Mouse (Mus musculus) olfactory bulb, adult 2 months (tissue): ENCODE measurements around the gene Dcdc2b. TPM values are rescaled to one million over a fixed set of nuclear protein-coding genes. Genes with fewer than 3 reads are reported as not detected.

ENCODE experiments used
- H3K27ac ChIP-seq: fragments of 200-500 bp; 2 replicates; pipeline ENCODE4 v1.5.1; 2012; ENCODE audit warnings: low read depth, low read length; ENCODE audit not compliant: insufficient read depth
- H3K4me1 ChIP-seq: fragments of 200-500 bp; 2 replicates; pipeline ENCODE4 v1.6.1; 2012; ENCODE audit warnings: low read length; ENCODE audit not compliant: control insufficient read depth, insufficient read depth
- H3K4me3 ChIP-seq: fragments of 200-500 bp; 2 replicates; pipeline ENCODE4 v1.5.1; 2012; ENCODE audit warnings: mild to moderate bottlenecking, low read depth, low read length, moderate library complexity; ENCODE audit not compliant: insufficient read depth
- CTCF ChIP-seq: fragments of 200-500 bp; IDR thresholded peaks from 2 replicates; pipeline ENCODE4 v1.5.1; 2012; ENCODE audit warnings: low read depth, mild to moderate bottlenecking, low read length, moderate library complexity; ENCODE audit not compliant: insufficient read depth
- POLR2A ChIP-seq: fragments of 200-500 bp; IDR thresholded peaks from 2 replicates; pipeline ENCODE4 v1.6.1; 2012; ENCODE audit warnings: mild to moderate bottlenecking, low read depth, low read length, moderate library complexity; ENCODE audit not compliant: insufficient read depth
- WGBS: fragments of 180-500 bp; shearing (Covaris S2); methylation state at CpG from one replicate; pipeline ENCODE4 v1.1.7; 2018; 5-methylcytosine and 5-hydroxymethylcytosine counted together
- polyA plus RNA-seq: library from polyadenylated mRNA; stranded (reverse); fragments of >200 nt; gene quantifications from 2 replicates; pipeline ENCODE4 v1.2.4, GENCODE M21; 2012; ENCODE audit warnings: low replicate concordance; ENCODE audit not compliant: missing spikeins, insufficient read depth, insufficient read length

Dcdc2b gene
- polyA plus RNA-seq, 1 experiment, result not detected

- no peak for TF ChIP-seq CTCF
- TF ChIP-seq POLR2A, result no peak
- Histone ChIP-seq H3K4me3 (no peak overlapping the region), H3K4me1 (no peaks in the 10 kb centered on the region), H3K27ac (no peak overlapping the region)
- WGBS, result 85% methylated on average over 8 of the region's 8 CpGs
Observed at GRCm38 (mm10) chr4:129563718-129564117, 50.3 kb downstream of the Dcdc2b start.

GRCm38 (mm10) chr4:129561184-129561583, 52.9 kb downstream of the Dcdc2b start:
- 94% methylated on average over 5 of the region's 5 CpGs for WGBS
- Histone ChIP-seq H3K27ac (no peak overlapping the region), H3K4me3 (no peak overlapping the region), H3K4me1 (peaks cover 3% of the 10 kb centered on the region; the same call in 1 of the 2 replicates)
- TF ChIP-seq CTCF (no peak), POLR2A (no peak)

Other genes with a start within 250 kb of the Dcdc2b start
- not detected in 2 replicates for gene Zbtb8a, start 236.1 kb downstream of the Dcdc2b start, polyA plus RNA-seq
- not detected in 2 replicates for gene Zbtb8b, start 173.4 kb downstream of the Dcdc2b start, polyA plus RNA-seq
- gene Bsdc1, start 152.7 kb downstream of the Dcdc2b start, polyA plus RNA-seq, result not detected in 2 replicates
- not detected in 2 replicates for gene Tssk3, start 123.2 kb downstream of the Dcdc2b start, polyA plus RNA-seq
- gene Fam229a, start 123.1 kb downstream of the Dcdc2b start, polyA plus RNA-seq, result not detected in 2 replicates
- gene Marcksl1, start 100.7 kb downstream of the Dcdc2b start, polyA plus RNA-seq, result 192 TPM in 1 of 2 replicates, not detected in the other
- gene Hdac1, start 71.5 kb downstream of the Dcdc2b start, polyA plus RNA-seq, result not detected in 2 replicates
- gene Lck, start 40.6 kb downstream of the Dcdc2b start, polyA plus RNA-seq, result 579 and 1,574 TPM in 2 replicates
- gene Fam167b, start 35.7 kb downstream of the Dcdc2b start, polyA plus RNA-seq, result not detected in 2 replicates
- gene Eif3i, start 13.6 kb downstream of the Dcdc2b start, polyA plus RNA-seq, result not detected in 2 replicates
- 500 TPM in 1 of 2 replicates, not detected in the other for gene Tmem234, start 13.6 kb downstream of the Dcdc2b start, polyA plus RNA-seq
- not detected in 2 replicates for gene Iqcc, start 4.8 kb upstream of the Dcdc2b start, polyA plus RNA-seq
- not detected in 2 replicates for gene Ccdc28b, start 9.7 kb upstream of the Dcdc2b start, polyA plus RNA-seq
- gene Txlna, start 26.8 kb upstream of the Dcdc2b start, polyA plus RNA-seq, result not detected in 2 replicates
- gene Kpna6, start 58.5 kb upstream of the Dcdc2b start, polyA plus RNA-seq, result not detected in 2 replicates
- gene Tmem39b, start 82.6 kb upstream of the Dcdc2b start, polyA plus RNA-seq, result not detected in 2 replicates
- gene Khdrbs1, start 128.0 kb upstream of the Dcdc2b start, polyA plus RNA-seq, result 153 and 170 TPM in 2 replicates
- gene Ptp4a2, start 197.0 kb upstream of the Dcdc2b start, polyA plus RNA-seq, result 96.3 and 259 TPM in 2 replicates